Mouse (Mus musculus) adrenal gland, postnatal 14 days (tissue): ENCODE measurements at regions not wholly inside any gene's neighbourhood (a gene's known extent, or its start where the extent isn't known, plus 50 kb on each side); places are given as distances from the start of the nearest gene placed in this dataset.

Source experiments
- DNase-seq: peaks from one replicate; pipeline ENCODE4 v3.0.0; 2021; ENCODE audit warnings: mixed read lengths

- no peak for DNase-seq
Observed at GRCm38 (mm10) chr8:44656031-44656430, 279.2 kb upstream of the Fat1 start.

DNA sequence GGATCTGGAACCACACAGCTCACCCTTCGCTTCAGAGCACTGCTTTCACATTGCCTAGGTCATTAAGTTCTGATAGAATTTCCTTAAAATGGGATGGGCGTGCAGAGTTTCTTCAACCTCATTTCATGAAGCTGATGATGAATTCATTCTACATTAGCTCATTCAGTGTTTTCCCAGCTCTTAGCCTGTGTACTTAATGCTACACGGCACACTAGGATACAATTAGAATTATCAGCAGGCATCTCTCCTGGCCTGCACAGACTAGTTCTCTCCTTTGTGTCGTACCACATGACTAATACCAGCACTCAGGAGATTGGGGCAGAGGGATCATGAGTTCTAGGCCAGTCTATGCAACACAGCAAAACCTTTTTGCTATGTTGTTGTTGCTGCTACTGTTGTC, 278.8 kb upstream of the Fat1 start:
- no peak for DNase-seq

DNA sequence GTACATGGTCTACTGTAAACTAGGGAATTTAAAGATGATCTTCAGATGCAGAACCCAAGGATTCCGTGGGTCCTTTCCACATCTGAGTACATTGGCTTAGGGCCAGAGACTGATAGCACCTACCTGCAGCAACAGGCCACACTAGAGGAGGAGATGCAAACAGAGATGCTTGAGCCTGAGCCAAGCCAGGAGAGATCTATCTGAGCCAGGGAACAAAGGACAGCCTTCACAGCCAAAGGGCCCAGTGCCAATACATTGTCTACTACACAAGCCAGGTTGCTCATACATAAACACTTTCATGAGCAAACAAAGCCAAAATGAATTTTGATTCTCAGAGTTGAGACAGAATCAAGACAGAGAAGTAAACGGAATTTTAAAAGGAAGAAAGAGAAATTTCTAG, 273.6 kb upstream of the Fat1 start:
- DNase-seq = no peak

DNA sequence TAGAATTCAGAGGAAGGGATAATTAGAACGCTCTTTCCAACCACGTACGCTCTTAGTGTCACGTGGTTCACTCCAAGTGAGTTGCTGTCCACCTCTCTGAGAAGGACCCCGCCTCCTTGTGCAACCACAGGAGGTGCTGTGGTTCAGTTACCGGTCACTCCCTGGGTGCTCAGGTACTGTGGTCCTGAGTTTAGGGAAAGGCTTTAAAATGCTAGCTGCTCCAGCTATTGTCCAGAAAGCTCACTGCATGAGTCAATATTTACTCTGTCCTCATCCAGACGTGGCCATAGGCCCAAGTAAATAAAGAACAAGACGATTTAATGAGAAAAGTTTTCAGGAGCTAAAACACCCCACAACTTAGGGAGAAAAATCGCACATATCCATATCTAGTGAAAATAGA, 248.1 kb upstream of the Fat1 start:
- no peak for DNase-seq

- no peak for DNase-seq
Observed at GRCm38 (mm10) chr8:44689837-44690592, 245.2 kb upstream of the Fat1 start.

DNA sequence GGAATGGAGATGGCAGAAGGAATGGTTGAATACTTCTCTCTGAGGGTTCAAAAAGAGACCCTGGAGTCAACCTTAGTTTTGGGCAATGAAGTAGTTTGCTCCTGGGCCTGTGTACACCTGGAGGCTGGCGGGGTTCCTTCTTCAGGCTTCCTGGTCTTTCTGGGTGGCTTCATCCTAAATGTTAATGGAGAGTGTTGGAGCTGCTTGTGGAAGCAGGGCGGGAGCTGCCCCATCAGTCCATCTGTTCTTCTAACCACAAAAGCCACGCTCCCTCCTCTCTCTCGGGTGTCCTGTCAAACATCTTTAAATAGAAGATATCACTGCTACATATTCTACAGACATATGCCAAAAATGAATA, 244.7 kb upstream of the Fat1 start:
- DNase-seq = no peak

GRCm38 (mm10) chr8:44691140-44691539, 244.1 kb upstream of the Fat1 start:
- peak; percentile 11 for DNase-seq

- DNase-seq = no peak
Observed at GRCm38 (mm10) chr8:44692036-44692688, 243.1 kb upstream of the Fat1 start.

DNA sequence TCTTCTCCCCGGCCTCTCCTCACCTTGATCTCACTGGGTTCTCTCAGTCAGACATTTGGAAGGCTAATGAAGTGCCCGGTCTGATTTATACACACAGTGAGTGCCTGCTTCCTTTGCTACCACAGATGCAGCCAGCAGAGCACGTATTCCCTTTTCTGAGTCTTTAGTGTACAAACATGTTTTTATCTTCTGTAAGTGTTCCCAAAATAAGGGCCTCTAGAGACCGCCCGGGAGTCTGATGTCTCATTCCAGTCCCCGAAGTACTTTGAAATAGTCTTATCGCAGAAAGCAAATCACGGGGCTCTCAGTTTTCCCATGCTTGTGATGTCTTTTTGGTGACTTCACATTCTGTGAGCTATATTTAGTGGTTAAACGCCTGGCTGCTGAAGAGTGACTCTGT, 240.4 kb upstream of the Fat1 start:
- no peak for DNase-seq

- DNase-seq = peak; percentile 43
Observed at GRCm38 (mm10) chr8:44696066-44696853, 239.0 kb upstream of the Fat1 start.

GRCm38 (mm10) chr8:44699384-44700105, 235.7 kb upstream of the Fat1 start:
- no peak for DNase-seq

GRCm38 (mm10) chr8:44704595-44705265, 230.5 kb upstream of the Fat1 start:
- DNase-seq = no peak

- no peak for DNase-seq
Observed at GRCm38 (mm10) chr8:44708659-44709170, 226.5 kb upstream of the Fat1 start.

DNA sequence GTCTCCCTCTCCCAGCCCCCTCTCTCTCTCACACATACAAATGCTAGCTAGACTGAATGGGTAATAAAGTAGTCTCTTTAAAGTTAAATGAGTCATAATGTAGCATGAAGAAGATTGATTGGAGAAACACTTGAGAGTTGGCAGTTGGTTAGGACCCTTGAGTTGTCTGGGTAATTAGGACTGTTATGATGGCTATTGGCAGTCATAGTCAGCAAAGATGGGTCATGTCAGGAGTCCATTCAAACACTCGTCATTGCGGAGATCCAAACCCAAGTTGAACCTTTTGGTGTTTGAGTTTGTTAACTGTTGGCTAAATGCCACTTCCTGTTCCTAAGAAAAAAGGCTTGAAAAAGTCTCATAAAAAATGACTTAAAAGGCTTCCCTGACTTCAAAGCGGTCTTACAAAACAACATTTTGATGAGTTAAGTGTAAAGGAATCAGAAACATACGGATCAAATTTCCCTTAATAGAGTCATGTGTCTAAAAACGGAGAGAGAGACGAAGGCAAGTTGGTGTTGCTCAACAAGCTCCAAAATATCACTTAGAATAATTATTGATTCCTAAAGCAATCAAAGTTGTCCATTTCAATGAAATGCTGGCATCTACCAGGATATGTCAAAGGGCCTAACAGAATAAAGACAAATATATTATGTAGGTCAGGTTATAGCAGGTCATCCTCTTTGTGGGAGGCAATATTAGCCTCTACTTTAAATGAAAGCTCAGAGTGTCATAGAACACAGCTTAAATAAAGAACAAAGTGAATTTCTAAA, 225.9 kb upstream of the Fat1 start:
- no peak for DNase-seq

- no peak for DNase-seq
Observed at GRCm38 (mm10) chr8:44734577-44734976, 200.7 kb upstream of the Fat1 start.

GRCm38 (mm10) chr8:44735801-44736200, 199.4 kb upstream of the Fat1 start:
- no peak for DNase-seq

DNA sequence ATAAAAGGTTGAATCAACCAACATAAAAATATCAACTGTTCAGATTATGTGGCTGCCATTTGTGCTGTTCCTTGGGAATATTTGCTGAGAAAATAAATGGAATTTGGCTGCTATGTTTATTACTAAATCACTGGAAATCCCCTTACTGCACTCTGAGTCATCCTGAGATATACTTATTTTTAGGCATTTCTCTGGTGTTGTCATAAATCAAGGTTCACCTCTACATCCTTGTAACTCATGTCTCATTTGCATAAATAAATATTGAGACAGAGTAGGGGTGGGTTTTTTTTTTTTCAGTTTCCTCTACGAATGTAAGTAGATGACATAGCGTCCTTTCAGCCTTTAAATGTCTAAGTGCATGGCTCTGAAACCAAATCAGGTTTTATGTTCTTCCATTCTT, 191.9 kb upstream of the Fat1 start:
- no peak for DNase-seq

DNA sequence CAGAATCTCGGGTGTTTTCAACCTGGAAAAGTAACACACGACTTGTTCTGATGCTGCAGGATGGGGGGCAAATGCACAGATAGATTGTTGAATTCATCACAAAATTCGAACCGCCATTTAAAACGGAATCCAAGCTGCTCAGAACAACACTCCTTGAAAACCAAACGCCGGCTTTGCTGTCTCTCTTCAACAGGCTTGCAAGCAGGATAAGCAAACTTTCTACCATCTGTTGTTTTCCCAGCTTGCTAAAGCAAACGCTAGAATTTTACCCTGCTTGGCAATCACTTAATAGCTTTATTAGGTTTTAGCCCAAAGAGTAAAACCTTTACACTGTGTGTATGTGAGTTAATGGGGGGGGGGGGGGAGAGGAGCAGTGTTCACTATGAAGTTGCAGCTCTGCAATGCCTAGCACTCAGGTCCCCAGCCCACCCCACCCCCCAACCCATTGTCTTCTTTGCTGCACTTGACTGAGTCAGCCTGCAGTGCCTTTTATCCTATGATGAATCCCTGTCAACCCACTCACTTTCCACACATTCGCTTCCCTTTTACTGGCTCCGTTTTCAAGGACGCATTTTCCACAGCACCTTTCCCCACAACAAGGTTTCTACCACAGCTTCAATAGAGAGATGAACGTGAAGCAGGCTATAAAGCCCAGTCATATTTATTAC, 190.1 kb upstream of the Fat1 start:
- DNase-seq = no peak

GRCm38 (mm10) chr8:44758727-44759126, 176.5 kb upstream of the Fat1 start:
- DNase-seq = no peak

DNA sequence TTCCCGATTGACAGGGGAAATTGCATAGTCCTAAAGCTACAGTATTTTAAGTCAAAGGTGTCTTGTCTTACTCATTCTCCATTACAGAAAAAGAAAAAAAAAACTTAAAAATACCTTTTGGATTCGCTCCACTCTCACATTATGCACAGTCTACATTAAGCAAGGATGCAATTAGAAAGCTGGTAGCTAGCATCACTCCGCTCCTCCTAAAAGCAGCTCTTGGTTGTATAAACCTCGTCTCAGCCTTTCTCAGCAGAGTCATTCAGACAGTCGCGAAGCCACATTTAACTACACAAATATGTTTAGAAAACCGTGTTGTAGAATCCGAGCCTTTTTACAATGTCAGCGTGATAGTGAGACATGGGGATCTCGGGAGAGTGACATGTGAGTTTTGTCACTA, 172.5 kb upstream of the Fat1 start:
- no peak for DNase-seq

DNA sequence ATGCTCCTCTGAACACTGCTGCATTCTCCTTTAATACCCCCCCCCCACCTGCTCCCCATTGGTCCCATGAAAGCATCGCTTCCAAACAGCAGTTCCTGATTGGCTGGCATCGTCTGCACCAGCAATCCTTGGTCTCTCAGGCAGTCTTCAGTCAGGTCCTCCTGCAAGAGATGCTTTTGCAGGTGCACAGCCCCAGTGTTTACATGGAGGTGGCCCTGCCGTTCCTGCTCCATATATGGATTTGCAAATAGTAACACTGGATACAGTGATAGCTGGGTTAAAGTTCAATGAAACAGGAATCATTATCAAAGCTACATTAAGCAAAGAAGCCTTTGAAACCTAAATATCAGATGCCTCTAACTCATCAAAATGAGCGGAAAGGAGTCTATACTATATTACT, 170.1 kb upstream of the Fat1 start:
- no peak for DNase-seq
